Mouse (Mus musculus) lung, adult 2 months (tissue): Measurements from ENCODE around the gene Slc25a29. TPM values are rescaled to one million over a fixed set of nuclear protein-coding genes. Genes with fewer than 3 reads are reported as not detected.
A peak's percentile ranks its signal among the peaks of the same experiment; 100 is the strongest.
"Not testable (repeated sequence)": the region's sequence is repeated elsewhere in the genome, so short reads cannot be mapped to it uniquely, and the experiment has no call there.

Experiments used
- DNase-seq: peaks from one replicate; pipeline ENCODE4 v3.0.0; 2022
- H3K4me1 ChIP-seq: fragments of 200-500 bp; 2 replicates; pipeline ENCODE4 v1.6.1; 2011; ENCODE audit warnings: low read length; ENCODE audit not compliant: control insufficient read depth, insufficient read depth
- H3K4me3 ChIP-seq: fragments of 200-500 bp; replicated peaks from 2 replicates; pipeline ENCODE3; 2011; ENCODE audit warnings: low read depth, mild to moderate bottlenecking, control low read depth, low read length; ENCODE audit errors: extremely low read depth
- CTCF ChIP-seq: fragments of 200-500 bp; IDR thresholded peaks from 2 replicates; pipeline ENCODE4 v1.5.1; 2011; ENCODE audit warnings: mild to moderate bottlenecking, low read length, control low read depth; ENCODE audit not compliant: insufficient read depth
- POLR2A ChIP-seq: fragments of 200-500 bp; IDR thresholded peaks from 2 replicates; pipeline ENCODE4 v1.6.1; 2011; ENCODE audit warnings: low read depth, mild to moderate bottlenecking, control low read depth, low read length, borderline replicate concordance; ENCODE audit errors: extremely low read depth
- WGBS: fragments of 180-500 bp; shearing (Covaris S2); methylation state at CpG from one replicate; pipeline ENCODE4 v1.1.7; 2018; 5-methylcytosine and 5-hydroxymethylcytosine counted together
- polyA plus RNA-seq: library from polyadenylated mRNA; depleted of rRNA; stranded (reverse); fragments of >200 nt; gene quantifications from 2 replicates; pipeline ENCODE4 v1.2.3, GENCODE M21; 2012

Gene Slc25a29
- polyA plus RNA-seq, 1 experiment: 15.1 TPM

GRCm38 (mm10) chr12:108857589-108858184 is 22.0 kb upstream of the Slc25a29 start:
- H3K4me3 ChIP-seq: no peak overlapping the region
- 61% methylated on average over 7 of the region's 7 CpGs for WGBS
- DNase-seq: no peak
- no peak for TF ChIP-seq CTCF
- no peak for TF ChIP-seq POLR2A
- H3K4me1 ChIP-seq: no peaks in the 10 kb centered on the region

DNA sequence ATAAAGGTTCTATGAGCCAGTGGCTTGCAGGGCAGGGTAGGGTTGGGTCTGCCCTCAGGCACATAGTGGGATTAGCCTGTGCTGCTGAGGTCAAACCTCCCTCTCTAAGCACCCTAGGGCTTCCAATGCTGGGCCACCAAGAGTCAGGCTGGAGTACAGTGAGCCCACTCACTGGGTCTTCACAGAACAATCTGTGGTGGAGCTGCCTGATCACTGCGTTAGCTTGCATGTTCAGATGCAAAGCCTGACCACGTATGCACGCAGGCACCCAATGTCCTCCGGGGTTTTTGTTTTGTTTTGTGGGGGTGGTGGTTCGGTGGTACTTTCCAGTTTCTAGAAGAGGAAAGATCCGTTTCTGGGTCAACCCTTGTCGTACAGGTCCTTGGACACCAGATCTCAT is 21.4 kb upstream of the Slc25a29 start:
- no peak for DNase-seq
- TF ChIP-seq CTCF (no peak), POLR2A (no peak)
- 76% methylated on average over 7 of the region's 7 CpGs for WGBS
- no peak overlapping the region for H3K4me3 ChIP-seq
- H3K4me1 ChIP-seq: no peaks in the 10 kb centered on the region

GRCm38 (mm10) chr12:108856186-108856585 is 20.5 kb upstream of the Slc25a29 start:
- H3K4me1 ChIP-seq: no peaks in the 10 kb centered on the region; the same call in 1 of the 2 replicates
- TF ChIP-seq CTCF: no peak
- TF ChIP-seq POLR2A: no peak
- no peak for DNase-seq
- 86% methylated on average over 8 of the region's 8 CpGs for WGBS
- no peak overlapping the region for H3K4me3 ChIP-seq

DNA sequence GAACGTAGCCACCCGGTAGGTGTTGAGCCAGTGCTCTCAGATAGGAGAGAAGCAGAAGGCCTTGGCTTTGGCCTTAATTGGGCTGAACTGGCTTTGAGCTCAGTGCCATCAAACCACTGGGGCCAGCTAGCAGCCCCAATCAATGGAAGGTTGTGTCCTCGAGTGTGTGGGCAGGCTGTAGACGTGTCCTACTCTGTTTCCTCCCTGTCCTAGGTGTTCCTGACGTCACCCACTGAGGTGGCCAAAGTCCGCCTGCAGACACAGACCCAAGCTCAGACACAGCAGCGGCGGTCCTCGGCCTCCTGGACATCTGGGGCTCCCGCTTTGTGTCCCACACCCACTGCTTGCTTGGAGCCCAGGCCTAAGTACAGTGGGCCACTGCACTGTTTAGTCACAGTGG is 19.4 kb upstream of the Slc25a29 start:
- Histone ChIP-seq H3K4me3 (no peak overlapping the region), H3K4me1 (no peaks in the 10 kb centered on the region; the same call in 1 of the 2 replicates)
- 88% methylated on average over 10 of the region's 10 CpGs for WGBS
- no peak for TF ChIP-seq POLR2A
- TF ChIP-seq CTCF: no peak
- DNase-seq: no peak

DNA sequence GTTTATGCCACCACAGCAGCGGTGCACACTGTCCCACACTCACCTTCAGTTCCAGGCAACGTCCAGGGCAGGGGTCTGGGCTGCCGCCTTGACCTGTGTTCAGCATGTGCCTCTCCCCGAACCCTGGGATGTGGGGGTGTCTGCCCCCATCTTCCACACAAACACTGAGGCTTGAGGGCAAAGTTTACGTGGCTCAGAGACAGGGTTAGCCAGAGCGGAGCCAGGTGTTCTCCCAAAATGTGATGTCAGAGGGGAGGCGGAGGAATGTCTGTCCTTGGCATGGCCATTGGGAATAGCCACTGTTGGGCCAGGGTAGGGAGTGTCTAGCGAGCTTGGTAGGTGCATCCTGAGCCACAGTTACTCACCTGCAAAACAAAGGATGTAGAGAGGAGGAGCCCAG is 17.1 kb upstream of the Slc25a29 start:
- H3K4me3 ChIP-seq: no peak overlapping the region
- no peaks in the 10 kb centered on the region; the same call in 1 of the 2 replicates for H3K4me1 ChIP-seq
- no peak for DNase-seq
- 90% methylated on average over 8 of the region's 8 CpGs for WGBS
- TF ChIP-seq POLR2A (no peak), CTCF (no peak)

DNA sequence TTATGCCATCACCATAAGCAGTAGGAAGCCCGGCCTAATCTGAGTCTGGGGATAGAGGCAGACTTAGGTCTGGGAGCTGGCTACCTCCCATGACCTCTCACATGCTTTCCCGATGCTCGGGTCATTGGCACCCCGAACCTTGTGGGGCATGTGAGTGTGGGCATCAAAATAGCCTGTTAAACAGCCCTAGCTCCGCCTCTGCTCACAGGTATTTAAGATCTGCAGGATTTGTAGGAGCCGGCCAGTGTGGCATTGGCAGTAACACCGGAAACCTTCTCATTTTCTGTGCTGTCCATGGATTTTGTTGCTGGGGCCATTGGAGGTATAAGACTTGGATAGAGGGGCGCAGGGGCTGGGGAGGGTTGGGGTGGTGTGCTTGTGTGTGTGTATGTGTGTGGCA is 15.2 kb upstream of the Slc25a29 start:
- WGBS: 76% methylated on average over 8 of the region's 8 CpGs
- TF ChIP-seq POLR2A: no peak
- no peak for TF ChIP-seq CTCF
- no peak for DNase-seq
- no peaks in the 10 kb centered on the region; the same call in 1 of the 2 replicates for H3K4me1 ChIP-seq
- H3K4me3 ChIP-seq: no peak overlapping the region

GRCm38 (mm10) chr12:108850129-108850528 is 14.4 kb upstream of the Slc25a29 start:
- DNase-seq: no peak
- 38% methylated on average over 8 of the region's 8 CpGs for WGBS
- no peaks in the 10 kb centered on the region; the same call in 1 of the 2 replicates for H3K4me1 ChIP-seq
- TF ChIP-seq POLR2A (no peak), CTCF (no peak)
- no peak overlapping the region for H3K4me3 ChIP-seq

- Histone ChIP-seq H3K4me1 (no peaks in the 10 kb centered on the region; the same call in 1 of the 2 replicates), H3K4me3 (no peak overlapping the region)
- DNase-seq: no peak
- WGBS: 67% methylated on average over 4 of the region's 4 CpGs
- TF ChIP-seq CTCF: no peak
- TF ChIP-seq POLR2A: no peak
These were observed 13.9 kb upstream of the Slc25a29 start for GRCm38 (mm10) chr12:108849488-108850022.

DNA sequence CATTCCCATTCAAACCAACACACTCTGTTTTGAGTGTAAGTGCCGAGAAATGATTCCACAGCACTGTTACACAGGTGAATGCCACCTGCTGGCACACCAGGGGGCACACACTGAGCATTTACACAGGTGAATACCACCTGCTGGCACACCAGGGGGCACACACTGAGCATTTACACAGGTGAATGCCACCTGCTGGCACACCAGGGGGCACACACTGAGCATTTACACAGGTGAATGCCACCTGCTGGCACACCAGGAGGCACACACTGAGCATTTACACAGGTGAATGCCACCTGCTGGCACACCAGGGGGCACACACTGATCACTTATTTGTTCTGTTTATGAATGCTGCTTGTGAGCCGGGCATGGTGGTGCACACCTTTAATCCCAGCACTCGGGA is 12.3 kb upstream of the Slc25a29 start:
- H3K4me1 ChIP-seq, DNase-seq, H3K4me3 ChIP-seq: not testable (repeated sequence)
- peak; percentile 52 for TF ChIP-seq CTCF
- whole genome bisulfite sequencing: 88% methylated on average over 3 of the region's 3 CpGs

- DNase-seq: no peak
- WGBS: 75% methylated on average over 7 of the region's 7 CpGs
These were observed 7.0 kb upstream of the Slc25a29 start for GRCm38 (mm10) chr12:108842663-108843062.

More at GRCm38 (mm10) chr12:108842663-108843062, 7.0 kb upstream of the Slc25a29 start:
- Histone ChIP-seq H3K4me1 (peaks cover 5% of the 10 kb centered on the region; the same call in 1 of the 2 replicates), H3K4me3 (no peak overlapping the region)
- TF ChIP-seq CTCF (no peak), POLR2A (no peak)
